ENCODE assay signal across 10 mouse cellular contexts in genomic region chr2:152586926-152587560, GRCm38 (mm10). TPM values are rescaled to one million over a fixed set of nuclear protein-coding genes. Genes with fewer than 3 reads are reported as not detected.
DNase-seq lines count a peak whose midpoint lies in the region; ATAC-seq lines count a peak whose summit lies in the region.
"Had no signal": no experiment of that assay in that cellular context is flagged by ENCODE, and none has a peak within 500 bp of the region (broad histone marks: within the 10 kb centered on the region; RNA-seq: fewer than 3 reads in every experiment).

No protein-coding gene starts in this region.

- no peaks in the 10 kb centered on the region for H3K36me3 ChIP-seq in hindbrain, embryonic 11.5 days (ENCODE audit: control insufficient read depth, insufficient read depth, low read length)
- H3K36me3 ChIP-seq in hindbrain, embryonic 13.5 days = no peaks in the 10 kb centered on the region

- no peak overlapping the region for H3K9ac ChIP-seq in hindbrain, embryonic 11.5 days (ENCODE audit: low read depth, low read length)
- no peak overlapping the region for H3K9ac ChIP-seq in hindbrain, embryonic 13.5 days

- DNase-seq in hindbrain, embryonic 11.5 days (ENCODE audit: low spot score) = peak; percentile 22
- DNase-seq in right cerebral cortex, adult 2 months (ENCODE audit: low spot score in 2 of 2) = peak; percentile 9 to 15
- DNase-seq in right cerebral cortex, adult 18-20 months = no peak
- peak; percentile 63 for DNase-seq in adrenal gland, postnatal 14 days
- DNase-seq in retina, embryonic 14.5 days (ENCODE audit: low spot score) = peak; percentile 52
- DNase-seq in right cerebral cortex, postnatal 25 days = no peak
- DNase-seq: gastrocnemius, postnatal 14 days had no signal

- H3K4me3 ChIP-seq in hindbrain, embryonic 11.5 days (ENCODE audit: low read depth, low read length) = no peak overlapping the region
- no peak overlapping the region for H3K4me3 ChIP-seq in hindbrain, embryonic 13.5 days

- no peaks in the 10 kb centered on the region for H3K27me3 ChIP-seq in hindbrain, embryonic 11.5 days (ENCODE audit: control insufficient read depth, insufficient read depth, low read length)
- H3K27me3 ChIP-seq in hindbrain, embryonic 13.5 days = no peaks in the 10 kb centered on the region

- H3K4me2 ChIP-seq in hindbrain, embryonic 11.5 days (replicated peaks; ENCODE audit: low read depth, low read length) = no peak overlapping the region
- H3K4me2 ChIP-seq in hindbrain, embryonic 13.5 days = no peak overlapping the region

- H3K9me3 ChIP-seq in hindbrain, embryonic 11.5 days (ENCODE audit: control insufficient read depth, low read length) = no peaks in the 10 kb centered on the region
- H3K9me3 ChIP-seq in hindbrain, embryonic 13.5 days = no peaks in the 10 kb centered on the region

- 82% methylated on average over 4 of the region's 4 CpGs for WGBS in hindbrain, embryonic 11.5 days
- WGBS in hindbrain, embryonic 13.5 days = 81% methylated on average over 4 of the region's 4 CpGs

- no peaks in the 10 kb centered on the region; the same call in 1 of the 2 replicates for H3K4me1 ChIP-seq in hindbrain, embryonic 11.5 days (replicated peaks; ENCODE audit: control insufficient read depth, insufficient read depth, low read length)
- H3K4me1 ChIP-seq in hindbrain, embryonic 13.5 days (replicated peaks) = no peaks in the 10 kb centered on the region

- ATAC-seq in hindbrain, embryonic 11.5 days (ENCODE audit: low FRiP score) = no peak
- no peak for ATAC-seq in hindbrain, embryonic 13.5 days (ENCODE audit: low FRiP score)
- ATAC-seq in activated CD4-positive, CD25-positive, alpha-beta regulatory T cell, adult 4 months = no peak

- no peak overlapping the region for H3K27ac ChIP-seq in hindbrain, embryonic 11.5 days (ENCODE audit: low read depth, low read length)
- H3K27ac ChIP-seq in hindbrain, embryonic 13.5 days = no peak overlapping the region

RNA-seq across cellular contexts. Expression of gene Defb19, which starts 6.9 kb away (rescaled TPM):
- not detected in 2 replicates for polyA plus RNA-seq in hindbrain, embryonic 11.5 days (2014; fragmentation: Nextera tagmentation; extraction: Ambion mirVana)
- polyA plus RNA-seq in hindbrain, embryonic 13.5 days (2015; fragmentation: Nextera tagmentation; extraction: Ambion mirVana) = not detected in 2 replicates
- total RNA-seq in adrenal gland, postnatal 14 days (2021) = 2.0 and 2.5 TPM in 2 replicates
- polyA plus RNA-seq in activated CD4-positive, CD25-positive, alpha-beta regulatory T cell, adult 4 months (2017; shearing (Covaris generic)) = not detected
- total RNA-seq: gastrocnemius, postnatal 14 days; layer of hippocampus, postnatal 25 days had no signal

RNA-seq across cellular contexts. Expression of gene Defb45, which starts 12.2 kb away (rescaled TPM):
- not detected in 2 replicates for polyA plus RNA-seq in hindbrain, embryonic 11.5 days (2014; fragmentation: Nextera tagmentation; extraction: Ambion mirVana)
- polyA plus RNA-seq in hindbrain, embryonic 13.5 days (2015; fragmentation: Nextera tagmentation; extraction: Ambion mirVana) = not detected in 2 replicates
- not detected in 2 replicates for total RNA-seq in adrenal gland, postnatal 14 days (2021)
- polyA plus RNA-seq in activated CD4-positive, CD25-positive, alpha-beta regulatory T cell, adult 4 months (2017; shearing (Covaris generic)) = not detected
- total RNA-seq: gastrocnemius, postnatal 14 days; layer of hippocampus, postnatal 25 days had no signal

RNA-seq across cellular contexts. Expression of gene Defb21, which starts 14.5 kb away (rescaled TPM):
- polyA plus RNA-seq in hindbrain, embryonic 11.5 days (2014; fragmentation: Nextera tagmentation; extraction: Ambion mirVana) = not detected in 2 replicates
- polyA plus RNA-seq in hindbrain, embryonic 13.5 days (2015; fragmentation: Nextera tagmentation; extraction: Ambion mirVana) = not detected in 2 replicates
- not detected in 2 replicates for total RNA-seq in adrenal gland, postnatal 14 days (2021)
- not detected for polyA plus RNA-seq in activated CD4-positive, CD25-positive, alpha-beta regulatory T cell, adult 4 months (2017; shearing (Covaris generic))
- total RNA-seq: gastrocnemius, postnatal 14 days; layer of hippocampus, postnatal 25 days had no signal

RNA-seq across cellular contexts. Expression of gene Defb36, which starts 17.1 kb away (rescaled TPM):
- polyA plus RNA-seq in hindbrain, embryonic 11.5 days (2014; fragmentation: Nextera tagmentation; extraction: Ambion mirVana) = not detected in 2 replicates
- polyA plus RNA-seq in hindbrain, embryonic 13.5 days (2015; fragmentation: Nextera tagmentation; extraction: Ambion mirVana) = not detected in 2 replicates
- not detected in 2 replicates for total RNA-seq in adrenal gland, postnatal 14 days (2021)
- polyA plus RNA-seq in activated CD4-positive, CD25-positive, alpha-beta regulatory T cell, adult 4 months (2017; shearing (Covaris generic)) = not detected
- total RNA-seq: gastrocnemius, postnatal 14 days; layer of hippocampus, postnatal 25 days had no signal

RNA-seq across cellular contexts. Expression of gene Gm17416, which starts 17.9 kb away (rescaled TPM):
- polyA plus RNA-seq in hindbrain, embryonic 11.5 days (2014; fragmentation: Nextera tagmentation; extraction: Ambion mirVana) = not detected in 2 replicates
- polyA plus RNA-seq in hindbrain, embryonic 13.5 days (2015; fragmentation: Nextera tagmentation; extraction: Ambion mirVana) = not detected in 2 replicates
- not detected in 2 replicates for total RNA-seq in adrenal gland, postnatal 14 days (2021)
- not detected for polyA plus RNA-seq in activated CD4-positive, CD25-positive, alpha-beta regulatory T cell, adult 4 months (2017; shearing (Covaris generic))
- total RNA-seq: gastrocnemius, postnatal 14 days; layer of hippocampus, postnatal 25 days had no signal

Comparison
In these comparisons a context has a peak if more than half of its experiments do, and no peak if none do; other contexts are left out.
1. DNase-seq: peak in hindbrain, embryonic 11.5 days (single experiment), right cerebral cortex, adult 2 months (2 of 2), adrenal gland, postnatal 14 days (single experiment) and retina, embryonic 14.5 days (single experiment); none in right cerebral cortex, adult 18-20 months (single experiment) and right cerebral cortex, postnatal 25 days (single experiment).